Mouse (Mus musculus) myocyte (in vitro differentiated cells): ENCODE data around the gene St5. TPM values are rescaled to one million over a fixed set of nuclear protein-coding genes. Genes with fewer than 3 reads are reported as not detected.
A peak's percentile ranks its signal among the peaks of the same experiment; 100 is the strongest.

Source experiments
- H3K27me3 ChIP-seq: one replicate; pipeline ENCODE4 v1.6.1; 2011; ENCODE audit not compliant: control insufficient read depth, insufficient read depth, insufficient read length
- H3K36me3 ChIP-seq: one replicate; pipeline ENCODE4 v1.6.1; 2011; ENCODE audit not compliant: control insufficient read depth, insufficient read depth
- H3K4me2 ChIP-seq: one replicate; pipeline ENCODE4 v1.6.1; 2011; ENCODE audit warnings: low read depth, control low read depth
- H3K4me3 ChIP-seq: one replicate; pipeline ENCODE4 v1.5.1; 2011; ENCODE audit warnings: mild to moderate bottlenecking, control low read depth, moderate library complexity
- H3K79me2 ChIP-seq: one replicate; pipeline ENCODE4 v1.6.1; 2011; ENCODE audit not compliant: control insufficient read depth, insufficient read depth
- H3ac ChIP-seq: one replicate; pipeline ENCODE4 v1.6.1; 2011; ENCODE audit not compliant: control insufficient read depth, insufficient read length
- CEBPB ChIP-seq: IDR thresholded peaks from 2 replicates; pipeline ENCODE4 v1.6.1; 2011; ENCODE audit warnings: mild to moderate bottlenecking, moderate library complexity; ENCODE audit not compliant: poor library complexity, insufficient read depth, severe bottlenecking
- E2F4 ChIP-seq: IDR thresholded peaks from one replicate; pipeline ENCODE4 v1.6.1; 2011; ENCODE audit warnings: mild to moderate bottlenecking, control low read depth, moderate library complexity; ENCODE audit not compliant: insufficient read depth
- MAX ChIP-seq: IDR thresholded peaks from one replicate; pipeline ENCODE4 v1.6.1; 2011; ENCODE audit warnings: low read depth, mild to moderate bottlenecking, control low read depth
- MYOD1 ChIP-seq, 3 experiments: IDR thresholded peaks; one replicate each; pipeline ENCODE4 v1.6.1; 2011; ENCODE audit warnings: control low read depth in 2 of 3, low read depth in 2 of 3, mild to moderate bottlenecking in 2 of 3, moderate library complexity in 1 of 3; ENCODE audit not compliant: insufficient read length in 2 of 3, control insufficient read depth in 1 of 3
- MYOG ChIP-seq, 3 experiments: IDR thresholded peaks; one replicate each; pipeline ENCODE4 v1.6.1; 2011; ENCODE audit warnings: control low read depth in 2 of 3, low read depth in 2 of 3, mild to moderate bottlenecking in 2 of 3; ENCODE audit not compliant: insufficient read length in 2 of 3, control insufficient read depth in 1 of 3, insufficient read depth in 1 of 3
- POLR2A ChIP-seq: IDR thresholded peaks from one replicate; pipeline ENCODE4 v1.6.1; 2011; ENCODE audit warnings: low read depth, mild to moderate bottlenecking, control low read depth, moderate library complexity; ENCODE audit not compliant: insufficient read length
- POLR2AphosphoS2 ChIP-seq: IDR thresholded peaks from one replicate; pipeline ENCODE4 v1.6.1; 2011; ENCODE audit warnings: low read depth, control low read depth; ENCODE audit not compliant: insufficient read length
- REST ChIP-seq: IDR thresholded peaks from one replicate; pipeline ENCODE4 v1.6.1; 2011; ENCODE audit warnings: mild to moderate bottlenecking, control low read depth, moderate library complexity; ENCODE audit not compliant: insufficient read depth, insufficient read length
- SRF ChIP-seq: IDR thresholded peaks from one replicate; pipeline ENCODE4 v1.6.1; 2011; ENCODE audit warnings: low read depth; ENCODE audit not compliant: control insufficient read depth, insufficient read length
- TCF12 ChIP-seq: IDR thresholded peaks from one replicate; pipeline ENCODE4 v1.6.1; 2011; ENCODE audit warnings: mild to moderate bottlenecking, control low read depth; ENCODE audit not compliant: poor library complexity, insufficient read depth, severe bottlenecking
- TCF3 ChIP-seq: IDR thresholded peaks from one replicate; pipeline ENCODE4 v1.6.1; 2011; ENCODE audit warnings: low read depth, control low read depth; ENCODE audit not compliant: insufficient read length
- USF1 ChIP-seq: IDR thresholded peaks from one replicate; pipeline ENCODE4 v1.6.1; 2011; ENCODE audit warnings: low read depth, mild to moderate bottlenecking, control low read depth, moderate library complexity
- polyA plus RNA-seq: library from polyadenylated mRNA; unstranded; fragments of >200 nt; fragmentation: generic; extraction: Trizol; gene quantifications from one replicate; pipeline ENCODE4 v1.2.1, GENCODE M21; 2012; ENCODE audit warnings: missing spikeins

The St5 gene
- polyA plus RNA-seq, 1 experiment, result 34.1 TPM

- no peak overlapping the region for H3K4me3 ChIP-seq
- TF ChIP-seq SRF, result no peak
- TF ChIP-seq MYOD1 (IDR thresholded peaks at IDR 0.05; ENCODE audit: control insufficient read depth in 1 of 3, insufficient read length in 2 of 3, low read depth in 2 of 3), result no peak
- TF ChIP-seq CEBPB, result no peak
- TF ChIP-seq MAX, result no peak
- TF ChIP-seq TCF12, result no peak
- TF ChIP-seq E2F4, result no peak
- TF ChIP-seq USF1, result no peak
- no peak for TF ChIP-seq REST
- no peak for TF ChIP-seq TCF3
- no peaks in the 10 kb centered on the region for H3K27me3 ChIP-seq
- H3K36me3 ChIP-seq, result no peaks in the 10 kb centered on the region
- peaks cover 72% of the 10 kb centered on the region for H3K79me2 ChIP-seq
- no peak overlapping the region for H3ac ChIP-seq
- H3K4me2 ChIP-seq, result peak overlapping the region; percentile 66
Measured at GRCm38 (mm10) chr7:109579585-109580307, 123.7 kb downstream of the St5 start.

- peak overlapping the region; percentile 66 for H3K4me2 ChIP-seq
- H3K79me2 ChIP-seq, result peaks cover 72% of the 10 kb centered on the region
- no peak overlapping the region for H3ac ChIP-seq
- H3K27me3 ChIP-seq, result no peaks in the 10 kb centered on the region
- TF ChIP-seq REST (no peak), MYOD1 (IDR thresholded peaks at IDR 0.05; ENCODE audit: control insufficient read depth in 1 of 3, insufficient read length in 2 of 3, low read depth in 2 of 3) (peak in 1 of 3 experiments; percentile 21), CEBPB (no peak), USF1 (peak; percentile 15), MYOG (IDR thresholded peaks at IDR 0.05; ENCODE audit: control insufficient read depth in 1 of 3, insufficient read depth in 1 of 3, insufficient read length in 2 of 3, low read depth in 2 of 3) (no peak), MAX (peak; percentile 15)
- H3K36me3 ChIP-seq, result no peaks in the 10 kb centered on the region
- no peak overlapping the region for H3K4me3 ChIP-seq
Measured at GRCm38 (mm10) chr7:109578880-109579584, 124.4 kb downstream of the St5 start.

- Histone ChIP-seq H3K79me2 (peaks cover 71% of the 10 kb centered on the region), H3K36me3 (no peaks in the 10 kb centered on the region), H3K4me3 (no peak overlapping the region), H3K27me3 (no peaks in the 10 kb centered on the region), H3ac (no peak overlapping the region), H3K4me2 (peak overlapping the region; percentile 63)
- no peak for TF ChIP-seq MAX
- no peak for TF ChIP-seq CEBPB
- TF ChIP-seq TCF3, result no peak
- TF ChIP-seq MYOD1 (IDR thresholded peaks at IDR 0.05; ENCODE audit: control insufficient read depth in 1 of 3, insufficient read length in 2 of 3, low read depth in 2 of 3), result peak; percentile 81 to 90 (median 86)
- peak; percentile 25 to 75 (median 31) for TF ChIP-seq MYOG (IDR thresholded peaks at IDR 0.05; ENCODE audit: control insufficient read depth in 1 of 3, insufficient read depth in 1 of 3, insufficient read length in 2 of 3, low read depth in 2 of 3)
- no peak for TF ChIP-seq SRF
- peak; percentile 44 for TF ChIP-seq TCF12
- TF ChIP-seq POLR2A, result no peak
Measured at GRCm38 (mm10) chr7:109576321-109577314, 126.8 kb downstream of the St5 start.

- TF ChIP-seq POLR2AphosphoS2, result no peak
- Histone ChIP-seq H3K4me2 (no peak overlapping the region), H3K36me3 (no peaks in the 10 kb centered on the region), H3K4me3 (no peak overlapping the region), H3K79me2 (peaks cover 69% of the 10 kb centered on the region), H3K27me3 (no peaks in the 10 kb centered on the region), H3ac (no peak overlapping the region)
Measured at GRCm38 (mm10) chr7:109574166-109574565, 129.2 kb downstream of the St5 start.
